ENCODE assay signal across 18 mouse cellular contexts in the genomic region with DNA sequence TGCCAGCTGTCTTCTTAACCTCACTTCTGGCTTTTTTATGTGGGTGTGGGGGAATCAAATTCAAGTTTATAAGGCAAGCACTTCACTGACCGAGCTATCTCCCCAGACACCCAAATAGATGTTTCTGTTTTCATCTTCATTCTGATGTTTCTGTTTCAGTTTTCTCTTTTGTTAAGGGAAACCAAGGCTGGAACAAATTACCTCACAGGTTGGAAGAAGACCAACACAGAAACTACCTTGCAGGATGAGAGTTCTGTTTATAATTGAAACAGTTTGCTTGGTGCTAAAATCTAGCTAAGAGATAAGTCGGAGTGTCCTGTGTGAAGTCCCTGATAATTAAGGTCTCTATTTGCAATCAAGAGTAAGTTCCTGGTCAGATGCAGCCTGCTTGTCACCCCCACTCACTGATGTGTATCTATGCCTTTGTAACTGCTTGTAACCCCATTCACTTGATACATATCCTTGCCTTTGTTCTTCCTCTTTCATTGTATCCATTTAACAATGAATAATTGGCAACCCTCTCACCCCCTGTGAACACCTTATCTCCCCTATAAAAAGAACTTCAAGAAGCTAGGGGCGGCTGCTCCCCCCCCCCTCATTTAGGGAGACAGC.
"Had no signal": no experiment of that assay in that cellular context is flagged by ENCODE, and none has a peak within 500 bp of the region (broad histone marks: within the 10 kb centered on the region; RNA-seq: fewer than 3 reads in every experiment).

No protein-coding gene starts in this region.

- DNase-seq: kidney, adult 2 months; kidney, postnatal 25 days; layer of hippocampus, adult 9-11 months; liver; lung, adult 18-20 months; lung, postnatal 10 days; lung, postnatal 36 days; thymus, adult 18-20 months; thymus, postnatal 4 days had no signal

- H3K9me3 ChIP-seq: limb, embryonic 10.5 days; limb, embryonic 13.5 days; liver, embryonic 12.5 days; liver, embryonic 15.5 days; lung, embryonic 15.5 days; midbrain, embryonic 12.5 days had no signal

- H3K4me2 ChIP-seq: limb, embryonic 13.5 days; liver, embryonic 12.5 days; liver, embryonic 15.5 days; lung, embryonic 15.5 days; midbrain, embryonic 12.5 days had no signal

- H3K27me3 ChIP-seq: limb, embryonic 13.5 days; lung, embryonic 15.5 days; midbrain, embryonic 12.5 days had no signal

- H3K9ac ChIP-seq: limb, embryonic 13.5 days; liver, embryonic 12.5 days; liver, embryonic 15.5 days; lung, embryonic 15.5 days; midbrain, embryonic 12.5 days had no signal

- H3K27ac ChIP-seq: kidney, postnatal 0 days; layer of hippocampus, adult 2 months; limb, embryonic 10.5 days; limb, embryonic 13.5 days; liver, embryonic 12.5 days; liver, embryonic 15.5 days; lung, embryonic 15.5 days; midbrain, embryonic 12.5 days had no signal

- ATAC-seq: liver, embryonic 12.5 days; midbrain, embryonic 16.5 days had no signal

- H3K4me3 ChIP-seq: layer of hippocampus, adult 2 months; limb, embryonic 10.5 days; limb, embryonic 13.5 days; liver, embryonic 12.5 days; liver, embryonic 15.5 days; lung, embryonic 15.5 days; midbrain, embryonic 12.5 days had no signal

- H3K36me3 ChIP-seq: limb, embryonic 10.5 days; limb, embryonic 13.5 days; liver, embryonic 12.5 days; liver, embryonic 15.5 days; lung, embryonic 15.5 days; midbrain, embryonic 12.5 days had no signal
